17 mouse cellular contexts compared by ENCODE assay signal in the genomic region with DNA sequence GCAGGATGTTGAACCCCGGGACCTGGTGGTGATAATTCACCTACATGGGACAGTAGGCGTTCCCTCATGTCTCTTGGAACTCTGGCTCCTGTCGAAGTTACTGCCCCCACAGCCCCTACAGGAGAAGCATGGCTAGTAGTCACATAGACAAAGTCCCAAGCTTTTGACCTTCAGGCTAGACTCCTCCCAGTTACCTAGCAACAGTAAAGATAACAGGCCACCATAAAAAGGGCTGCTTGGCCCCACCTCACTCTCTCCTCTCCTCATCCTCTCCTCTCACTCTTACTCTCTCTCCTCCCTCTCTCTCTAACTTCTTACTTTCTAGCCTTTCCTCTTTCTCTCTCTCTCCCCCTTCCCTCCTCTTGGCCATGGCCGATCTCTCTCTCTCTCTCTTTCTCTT.
"Had no signal": no experiment of that assay in that cellular context is flagged by ENCODE, and none has a peak within 500 bp of the region (broad histone marks: within the 10 kb centered on the region; RNA-seq: fewer than 3 reads in every experiment).

No protein-coding gene starts in this region.

- H3K4me3 ChIP-seq: liver, embryonic 15.5 days; lung, embryonic 15.5 days; midbrain, embryonic 10.5 days; midbrain, embryonic 12.5 days; myocyte; neural tube, embryonic 12.5 days; stomach, embryonic 15.5 days had no signal

- H3K27me3 ChIP-seq: liver, embryonic 15.5 days; lung, embryonic 15.5 days; midbrain, embryonic 12.5 days; neural tube, embryonic 12.5 days; stomach, embryonic 15.5 days had no signal

- H3K9me3 ChIP-seq: liver, embryonic 15.5 days; lung, embryonic 15.5 days; stomach, embryonic 15.5 days had no signal

- H3K36me3 ChIP-seq: liver, embryonic 15.5 days; lung, embryonic 15.5 days; midbrain, embryonic 10.5 days; midbrain, embryonic 12.5 days; neural tube, embryonic 12.5 days; stomach, embryonic 15.5 days had no signal

- H3K4me1 ChIP-seq: liver, embryonic 15.5 days; lung, embryonic 15.5 days; midbrain, embryonic 10.5 days; midbrain, embryonic 12.5 days; neural tube, embryonic 12.5 days; stomach, embryonic 15.5 days had no signal

- H3K27ac ChIP-seq: liver, embryonic 15.5 days; lung, embryonic 15.5 days; midbrain, embryonic 10.5 days; midbrain, embryonic 12.5 days; neural tube, embryonic 12.5 days; stomach, embryonic 15.5 days; stomach, postnatal 0 days had no signal

- H3K4me2 ChIP-seq: liver, embryonic 15.5 days; lung, embryonic 15.5 days; midbrain, embryonic 12.5 days; neural tube, embryonic 12.5 days; stomach, embryonic 15.5 days had no signal

- DNase-seq: liver, postnatal 0 days; lung, adult 2 months; lung, postnatal 4 days; midbrain, embryonic 14.5 days; right cerebral cortex, postnatal 14 days; thymus, adult 2 months; thymus, postnatal 14 days had no signal

- ATAC-seq: liver, postnatal 0 days; lung, postnatal 0 days; midbrain, embryonic 16.5 days had no signal

- H3K9ac ChIP-seq: liver, embryonic 15.5 days; liver, postnatal 0 days; lung, embryonic 15.5 days; midbrain, embryonic 12.5 days; neural tube, embryonic 12.5 days; stomach, embryonic 15.5 days had no signal
